Mouse (Mus musculus): Measurements from ENCODE around the gene Ndufs8. TPM values are rescaled to one million over a fixed set of nuclear protein-coding genes. Genes with fewer than 3 reads are reported as not detected.
"Not testable (repeated sequence)": the region's sequence is repeated elsewhere in the genome, so short reads cannot be mapped to it uniquely, and the experiment has no call there.

Gene Ndufs8
- total RNA-seq (2014; fragmentation: Nextera tagmentation), result 200 and 270 TPM in 2 replicates
- 89.6 and 99.1 TPM in 2 replicates for total RNA-seq (2017)
- 45.0 and 128 TPM in 2 replicates for polyA plus RNA-seq (2012)

DNA sequence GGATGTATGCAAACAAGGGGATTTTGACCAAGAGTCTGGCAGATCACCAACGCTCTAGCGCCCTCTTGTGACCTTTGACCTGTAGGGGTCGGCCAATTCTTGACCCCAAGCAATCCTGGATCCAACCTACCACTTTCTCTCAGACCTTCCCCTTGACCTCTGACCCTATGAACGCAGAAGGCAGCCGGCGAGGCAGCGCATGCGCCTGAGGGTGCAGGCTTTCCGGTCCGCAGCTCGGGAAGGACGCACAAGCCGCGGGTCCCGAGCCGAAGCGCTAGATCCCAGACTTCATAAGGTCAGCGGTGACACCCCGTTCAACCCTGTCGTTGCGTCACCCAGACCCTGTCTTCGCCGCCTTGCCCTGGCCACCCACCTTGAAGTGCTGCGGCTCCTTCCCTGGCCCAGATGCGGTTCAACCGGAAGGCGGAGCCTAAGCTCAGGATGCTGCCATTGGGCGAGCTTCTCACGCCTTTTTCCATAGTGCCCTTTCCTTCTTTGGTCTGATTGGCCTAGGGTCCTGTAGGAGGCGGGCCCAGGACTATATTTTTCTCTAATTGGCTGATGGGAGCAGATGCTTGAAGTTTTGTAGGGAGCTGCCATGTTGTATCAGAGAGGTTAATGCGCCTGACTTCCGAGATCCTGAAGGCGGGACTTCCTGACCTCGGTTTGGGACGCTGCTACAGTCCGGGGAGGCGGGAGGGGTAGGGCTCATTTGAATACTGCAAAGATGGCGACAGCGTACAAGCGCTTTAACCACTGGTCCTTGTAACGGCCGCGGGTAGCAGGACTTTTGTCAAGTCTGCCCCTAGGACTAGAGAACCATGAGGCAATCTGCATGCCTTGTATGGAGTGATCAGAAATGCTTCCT is at the start of gene Ndufs8:
Ndufs8 (minus strand) TSS at position 438 of the 868 bp plus-strand sequence.
- TF ChIP-seq POLR2AphosphoS5 (IDR thresholded peaks at IDR 0.05; ENCODE audit: insufficient replicate concordance, low read depth, low read length), result no peak
- TF ChIP-seq GATA1 (IDR thresholded peaks at IDR 0.05; ENCODE audit: borderline replicate concordance, low read length), result no peak
- TF ChIP-seq TAL1 (conservative IDR thresholded peaks at IDR 0.05; ENCODE audit: low read depth, low read length), result no peak
- TF ChIP-seq CTCF (IDR thresholded peaks at IDR 0.05; ENCODE audit: low read depth, low read length), result no peak
- TF ChIP-seq GATA2 (IDR thresholded peaks at IDR 0.05; ENCODE audit: borderline replicate concordance, low read depth, low read length), result no peak
- ATAC-seq (ENCODE audit: extremely low read depth, insufficient number of reproducible peaks, low FRiP score, poor library complexity, severe bottlenecking) (peak; percentile 95), DNase-seq (ENCODE audit: low spot score) (peak; percentile 97)
- peaks cover 53% of the 10 kb centered on the region for H3K4me1 ChIP-seq (ENCODE audit: insufficient read depth, low read depth, low read length)
- peak within 1 kb of the TSS; percentile 83 for H3K4me3 ChIP-seq (ENCODE audit: low read depth, low read length)
- H3K27me3 ChIP-seq (ENCODE audit: insufficient read depth, low read length), result no peaks in the 10 kb centered on the region
- H3K9me3 ChIP-seq (replicated peaks), result no peaks in the 10 kb centered on the region
- H3K36me3 ChIP-seq (replicated peaks), result peaks cover 52% of the 10 kb centered on the region

DNA sequence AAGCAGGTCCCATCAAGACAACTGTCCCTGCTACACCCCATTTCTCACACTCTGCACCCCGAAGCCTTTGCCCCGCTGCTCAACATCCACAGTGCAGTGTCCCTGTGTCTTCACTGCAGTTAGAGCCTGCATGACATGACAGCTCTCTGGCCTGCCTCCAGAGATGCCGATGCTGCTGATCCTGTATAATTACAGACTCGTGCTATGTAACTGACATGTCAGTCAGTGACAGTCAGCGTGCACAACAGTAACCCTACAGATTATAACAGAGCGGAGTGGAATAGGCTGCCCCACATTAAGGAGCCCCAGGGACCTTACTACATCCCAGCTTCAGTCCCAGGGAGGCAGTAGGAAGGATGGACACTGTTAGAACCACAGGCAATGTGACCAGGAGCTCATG is 49.2 kb upstream of the Ndufs8 start:
- not testable (repeated sequence) for DNase-seq (ENCODE audit: low spot score); H3K36me3 ChIP-seq (replicated peaks); ATAC-seq (ENCODE audit: extremely low read depth, insufficient number of reproducible peaks, low FRiP score, poor library complexity, severe bottlenecking); H3K9me3 ChIP-seq (replicated peaks); H3K4me3 ChIP-seq (ENCODE audit: low read depth, low read length); H3K4me1 ChIP-seq (ENCODE audit: insufficient read depth, low read depth, low read length)
- peaks cover 17% of the 10 kb centered on the region; the same call in 1 of the 2 replicates for H3K27me3 ChIP-seq (ENCODE audit: insufficient read depth, low read length)

- H3K36me3 ChIP-seq (replicated peaks), result no peaks in the 10 kb centered on the region
- H3K9me3 ChIP-seq (replicated peaks), result no peaks in the 10 kb centered on the region; the same call in 1 of the 2 replicates
- H3K4me1 ChIP-seq (ENCODE audit: insufficient read depth, low read depth, low read length), result no peaks in the 10 kb centered on the region
- peaks cover 16% of the 10 kb centered on the region; the same call in 1 of the 2 replicates for H3K27me3 ChIP-seq (ENCODE audit: insufficient read depth, low read length)
- DNase-seq (ENCODE audit: low spot score), result no peak
- TF ChIP-seq GATA2 (IDR thresholded peaks at IDR 0.05; ENCODE audit: borderline replicate concordance, low read depth, low read length), result no peak
- TF ChIP-seq GATA1 (IDR thresholded peaks at IDR 0.05; ENCODE audit: borderline replicate concordance, low read length), result no peak
- no peak for TF ChIP-seq TAL1 (conservative IDR thresholded peaks at IDR 0.05; ENCODE audit: low read depth, low read length)
- TF ChIP-seq POLR2AphosphoS5 (IDR thresholded peaks at IDR 0.05; ENCODE audit: insufficient replicate concordance, low read depth, low read length), result no peak
- no peak for TF ChIP-seq CTCF (IDR thresholded peaks at IDR 0.05; ENCODE audit: low read depth, low read length)
- ATAC-seq (ENCODE audit: extremely low read depth, insufficient number of reproducible peaks, low FRiP score, poor library complexity, severe bottlenecking), result no peak
- no peak overlapping the region for H3K4me3 ChIP-seq (ENCODE audit: low read depth, low read length)
Observed at GRCm38 (mm10) chr19:3960211-3960610, 47.6 kb upstream of the Ndufs8 start.

DNA sequence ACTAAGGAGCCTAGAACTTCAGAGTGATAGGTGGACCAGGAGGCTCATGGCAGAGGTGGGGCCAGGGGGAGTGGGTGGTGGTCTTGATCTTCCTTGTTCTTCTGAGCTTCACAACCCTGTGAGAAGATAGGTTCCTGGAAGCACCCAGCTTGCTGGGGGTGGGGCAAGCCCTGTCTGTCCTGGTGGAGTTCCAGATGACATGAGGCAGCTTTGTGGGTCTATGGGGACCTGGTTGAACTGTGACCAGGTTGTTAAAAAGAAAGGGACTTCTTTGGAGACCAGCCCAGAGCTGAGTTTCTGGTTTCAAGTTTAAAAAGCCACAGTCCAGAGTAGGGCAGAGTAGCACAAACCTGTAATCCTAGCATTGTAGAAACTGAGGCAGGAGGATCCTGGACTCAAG is 46.5 kb upstream of the Ndufs8 start:
- Histone ChIP-seq H3K4me3 (ENCODE audit: low read depth, low read length) (no peak overlapping the region), H3K9me3 (replicated peaks) (no peaks in the 10 kb centered on the region; the same call in 1 of the 2 replicates), H3K4me1 (ENCODE audit: insufficient read depth, low read depth, low read length) (no peaks in the 10 kb centered on the region), H3K36me3 (replicated peaks) (no peaks in the 10 kb centered on the region), H3K27me3 (ENCODE audit: insufficient read depth, low read length) (peaks cover 22% of the 10 kb centered on the region; the same call in 1 of the 2 replicates)
- ATAC-seq (ENCODE audit: extremely low read depth, insufficient number of reproducible peaks, low FRiP score, poor library complexity, severe bottlenecking) (no peak), DNase-seq (ENCODE audit: low spot score) (no peak)
- TF ChIP-seq GATA2 (IDR thresholded peaks at IDR 0.05; ENCODE audit: borderline replicate concordance, low read depth, low read length) (no peak), CTCF (IDR thresholded peaks at IDR 0.05; ENCODE audit: low read depth, low read length) (no peak), POLR2AphosphoS5 (IDR thresholded peaks at IDR 0.05; ENCODE audit: insufficient replicate concordance, low read depth, low read length) (no peak), TAL1 (conservative IDR thresholded peaks at IDR 0.05; ENCODE audit: low read depth, low read length) (no peak), GATA1 (IDR thresholded peaks at IDR 0.05; ENCODE audit: borderline replicate concordance, low read length) (no peak)

- DNase-seq (ENCODE audit: low spot score), result no peak
- Histone ChIP-seq H3K9me3 (replicated peaks) (no peaks in the 10 kb centered on the region; the same call in 1 of the 2 replicates), H3K4me3 (ENCODE audit: low read depth, low read length) (no peak within 1 kb of the TSS), H3K27me3 (ENCODE audit: insufficient read depth, low read length) (peaks cover 22% of the 10 kb centered on the region; the same call in 1 of the 2 replicates), H3K4me1 (ENCODE audit: insufficient read depth, low read depth, low read length) (no peaks in the 10 kb centered on the region), H3K36me3 (replicated peaks) (no peaks in the 10 kb centered on the region)
- ATAC-seq (ENCODE audit: extremely low read depth, insufficient number of reproducible peaks, low FRiP score, poor library complexity, severe bottlenecking), result no peak
- TF ChIP-seq POLR2AphosphoS5 (IDR thresholded peaks at IDR 0.05; ENCODE audit: insufficient replicate concordance, low read depth, low read length) (no peak), GATA1 (IDR thresholded peaks at IDR 0.05; ENCODE audit: borderline replicate concordance, low read length) (no peak), CTCF (IDR thresholded peaks at IDR 0.05; ENCODE audit: low read depth, low read length) (no peak), TAL1 (conservative IDR thresholded peaks at IDR 0.05; ENCODE audit: low read depth, low read length) (no peak), GATA2 (IDR thresholded peaks at IDR 0.05; ENCODE audit: borderline replicate concordance, low read depth, low read length) (no peak)
Observed at GRCm38 (mm10) chr19:3958470-3958869, 45.9 kb upstream of the Ndufs8 start, which contains the start of gene Aldh3b3. Aldh3b3 (plus strand) TSS chr19:3958645.

- H3K27me3 ChIP-seq (ENCODE audit: insufficient read depth, low read length), result peaks cover 22% of the 10 kb centered on the region; the same call in 1 of the 2 replicates
- H3K36me3 ChIP-seq (replicated peaks); ATAC-seq (ENCODE audit: extremely low read depth, insufficient number of reproducible peaks, low FRiP score, poor library complexity, severe bottlenecking); H3K4me1 ChIP-seq (ENCODE audit: insufficient read depth, low read depth, low read length); H3K4me3 ChIP-seq (ENCODE audit: low read depth, low read length); H3K9me3 ChIP-seq (replicated peaks); DNase-seq (ENCODE audit: low spot score): not testable (repeated sequence)
Observed at GRCm38 (mm10) chr19:3957296-3958036, 44.9 kb upstream of the Ndufs8 start.

Measured in G1E (cell line).